Mouse (Mus musculus): ENCODE data around the gene Ascl3. TPM values are rescaled to one million over a fixed set of nuclear protein-coding genes. Genes with fewer than 3 reads are reported as not detected.

Ascl3 gene
- not detected in 2 replicates for polyA plus RNA-seq (2012; rRNA removed)

GRCm38 (mm10) chr7:109731626-109732025 is at the start of gene Ascl3:
Gene Ascl3 (minus strand): TSS chr7:109731726.

GRCm38 (mm10) chr7:109752008-109752925 is 20.7 kb upstream of the Ascl3 start, which contains the start of gene Tmem9b:
Gene Tmem9b (minus strand): TSS chr7:109752875.

GRCm38 (mm10) chr7:109723697-109724096 is 7.8 kb downstream of the Ascl3 start, which contains the start of gene BC051019:
Gene BC051019 (minus strand): TSS chr7:109723850.

GRCm38 (mm10) chr7:109703190-109704015 is 28.1 kb downstream of the Ascl3 start, which contains the start of the genes St5 and Akip1:
Gene St5 (minus strand): TSS chr7:109703605.
Gene Akip1 (plus strand): TSS chr7:109703690.

Other genes with a start within 250 kb of the Ascl3 start
- gene Trim66, start 223.6 kb downstream of the Ascl3 start, polyA plus RNA-seq (2012; rRNA removed): 0.03 TPM in 2 replicates
- 434 and 498 TPM in 2 replicates for gene Rpl27a, start 212.6 kb downstream of the Ascl3 start, polyA plus RNA-seq (2012; rRNA removed)
- 13.6 and 14.8 TPM in 2 replicates for gene St5, start 28.1 kb downstream of the Ascl3 start, polyA plus RNA-seq (2012; rRNA removed)
- gene Akip1, start 28.0 kb downstream of the Ascl3 start, polyA plus RNA-seq (2012; rRNA removed): 20.3 and 23.0 TPM in 2 replicates
- 0.08 TPM in 1 of 2 replicates, not detected in the other for gene BC051019, start 7.9 kb downstream of the Ascl3 start, polyA plus RNA-seq (2012; rRNA removed)
- 15.9 and 18.2 TPM in 2 replicates for gene Tmem9b, start 21.1 kb upstream of the Ascl3 start, polyA plus RNA-seq (2012; rRNA removed)
- gene Nrip3, start 50.3 kb upstream of the Ascl3 start, polyA plus RNA-seq (2012; rRNA removed): 0.25 and 0.29 TPM in 2 replicates
- gene Scube2, start 134.0 kb upstream of the Ascl3 start, polyA plus RNA-seq (2012; rRNA removed): 0.02 TPM in 2 replicates
- gene Dennd5a, start 228.7 kb upstream of the Ascl3 start, polyA plus RNA-seq (2012; rRNA removed): 13.2 and 13.6 TPM in 2 replicates